ENCODE assay signal across 9 mouse cellular contexts in genomic region chr17:24534160-24534718, GRCm38 (mm10). TPM values are rescaled to one million over a fixed set of nuclear protein-coding genes. Genes with fewer than 3 reads are reported as not detected.
DNase-seq lines count a peak whose midpoint lies in the region; ATAC-seq and TF ChIP-seq lines count a peak whose summit lies in the region.
"Had no signal": no experiment of that assay in that cellular context is flagged by ENCODE, and none has a peak within 500 bp of the region (broad histone marks: within the 10 kb centered on the region; RNA-seq: fewer than 3 reads in every experiment).

Gene Rab26 (minus strand): TSS chr17:24534210.

- H3K9me3 ChIP-seq in hindbrain, embryonic 16.5 days (ENCODE audit: control insufficient read depth, low read length), result no peaks in the 10 kb centered on the region
- H3K9me3 ChIP-seq in liver, postnatal 0 days (ENCODE audit: low read length), result no peaks in the 10 kb centered on the region

- H3K36me3 ChIP-seq in kidney, adult 2 months (ENCODE audit: control insufficient read depth, insufficient read depth, low read length), result no peaks in the 10 kb centered on the region
- H3K36me3 ChIP-seq in hindbrain, embryonic 16.5 days (ENCODE audit: control insufficient read depth, insufficient read depth, low read length), result no peaks in the 10 kb centered on the region
- peaks cover 12% of the 10 kb centered on the region for H3K36me3 ChIP-seq in liver, postnatal 0 days (replicated peaks; ENCODE audit: insufficient read depth, low read length)

- WGBS in kidney, adult 2 months, result 94% methylated on average over 8 of the region's 8 CpGs
- WGBS in hindbrain, embryonic 16.5 days, result 88% methylated on average over 8 of the region's 8 CpGs
- WGBS in liver, postnatal 0 days (ENCODE audit: insufficient replicate concordance), result 72% methylated on average over 8 of the region's 8 CpGs

- peak within 1 kb of the TSS; percentile 59 for H3K9ac ChIP-seq in hindbrain, embryonic 16.5 days (ENCODE audit: low read depth, low read length)
- peak within 1 kb of the TSS; percentile 3; the same call in 1 of the 2 replicates for H3K9ac ChIP-seq in liver, postnatal 0 days (replicated peaks)

- no peak for ATAC-seq in hindbrain, embryonic 16.5 days
- ATAC-seq in liver, postnatal 0 days, result no peak
- ATAC-seq: Patski had no signal

- peaks cover 3% of the 10 kb centered on the region; the same call in 1 of the 2 replicates for H3K4me1 ChIP-seq in kidney, adult 2 months (ENCODE audit: control insufficient read depth, insufficient read depth, low read length)
- peaks cover 24% of the 10 kb centered on the region for H3K4me1 ChIP-seq in cortical plate, adult 2 months (ENCODE audit: control insufficient read depth, insufficient read depth, low read length)
- peaks cover 33% of the 10 kb centered on the region for H3K4me1 ChIP-seq in hindbrain, embryonic 16.5 days (ENCODE audit: control insufficient read depth, insufficient read depth, low read depth, low read length)
- H3K4me1 ChIP-seq in liver, postnatal 0 days (ENCODE audit: insufficient read depth), result peaks cover 23% of the 10 kb centered on the region

- H3K27ac ChIP-seq in kidney, adult 2 months (ENCODE audit: insufficient read depth, low read depth, low read length), result no peak within 1 kb of the TSS
- H3K27ac ChIP-seq in cortical plate, adult 2 months (ENCODE audit: insufficient read depth, low read length), result peak within 1 kb of the TSS; percentile 40
- H3K27ac ChIP-seq in hindbrain, embryonic 16.5 days (ENCODE audit: low read depth, low read length), result no peak within 1 kb of the TSS; the same call in 1 of the 2 replicates
- no peak within 1 kb of the TSS for H3K27ac ChIP-seq in liver, postnatal 0 days (ENCODE audit: low read depth)

- TF ChIP-seq CTCF in kidney, adult 2 months (conservative IDR thresholded peaks at IDR 0.05; ENCODE audit: insufficient read depth, insufficient read length, low read depth, low read length), result no peak
- no peak for TF ChIP-seq CTCF in cortical plate, adult 2 months (IDR thresholded peaks at IDR 0.05; ENCODE audit: extremely low read depth, insufficient read depth, low read length)
- TF ChIP-seq CTCF in liver, postnatal 0 days (IDR thresholded peaks at IDR 0.05; ENCODE audit: low read depth), result no peak

- H3K4me3 ChIP-seq in kidney, adult 2 months (ENCODE audit: insufficient read depth, low read depth, low read length), result peak within 1 kb of the TSS; percentile 21; the same call in 1 of the 2 replicates
- H3K4me3 ChIP-seq in cortical plate, adult 2 months (ENCODE audit: insufficient read depth, low read length), result peak within 1 kb of the TSS; percentile 56
- peak within 1 kb of the TSS; percentile 39 for H3K4me3 ChIP-seq in hindbrain, embryonic 16.5 days (ENCODE audit: low read length)
- H3K4me3 ChIP-seq in liver, postnatal 0 days (ENCODE audit: low read depth, low read length), result peak within 1 kb of the TSS; percentile 24

- H3K27me3 ChIP-seq in kidney, adult 2 months (replicated peaks; ENCODE audit: control insufficient read depth, insufficient read depth, low read length), result no peaks in the 10 kb centered on the region
- no peaks in the 10 kb centered on the region for H3K27me3 ChIP-seq in hindbrain, embryonic 16.5 days (replicated peaks; ENCODE audit: control insufficient read depth, insufficient read depth, low read length)
- no peaks in the 10 kb centered on the region for H3K27me3 ChIP-seq in liver, postnatal 0 days (ENCODE audit: insufficient read depth, low read length)
- H3K27me3 ChIP-seq: Patski had no signal

- TF ChIP-seq POLR2A in kidney, adult 2 months (IDR thresholded peaks at IDR 0.05; ENCODE audit: low read depth, low read length), result no peak
- no peak for TF ChIP-seq POLR2A in cortical plate, adult 2 months (IDR thresholded peaks at IDR 0.05; ENCODE audit: extremely low read depth, insufficient read depth, low read length)

- TF ChIP-seq EP300 in liver, postnatal 0 days (IDR thresholded peaks at IDR 0.05; ENCODE audit: low read depth), result no peak

- peak within 1 kb of the TSS; percentile 76 for H3K4me2 ChIP-seq in hindbrain, embryonic 16.5 days (ENCODE audit: low read length)
- peak within 1 kb of the TSS; percentile 64 for H3K4me2 ChIP-seq in liver, postnatal 0 days (ENCODE audit: low read depth, low read length)

- no peak for DNase-seq in kidney, adult 2 months
- no peak for DNase-seq in kidney, postnatal 4 days
- no peak for DNase-seq in liver, postnatal 0 days
- no peak for DNase-seq in frontal cortex, postnatal 36 days (ENCODE audit: low spot score in 2 of 2)
- DNase-seq in ovary, adult 18-20 months (ENCODE audit: low spot score), result no peak
- DNase-seq in Muller cell, postnatal 12 days (ENCODE audit: inconsistent ontology term), result no peak

RNA-seq across cellular contexts. Expression of gene Rab26, which starts in this region (rescaled TPM):
- polyA plus RNA-seq in kidney, adult 2 months (2012; rRNA removed), result 0.56 and 0.58 TPM in 2 replicates
- polyA plus RNA-seq in cortical plate, adult 2 months (2012; rRNA removed), result 97.3 and 102 TPM in 2 replicates
- 10.9 and 13.0 TPM in 2 replicates for polyA plus RNA-seq in hindbrain, embryonic 16.5 days (2015; fragmentation: Nextera tagmentation; extraction: Ambion mirVana)
- 0.45 and 0.81 TPM in 2 replicates for polyA plus RNA-seq in liver, postnatal 0 days (2015; fragmentation: Nextera tagmentation; extraction: Ambion mirVana)
